Mouse (Mus musculus) lung, adult 2 months (tissue): Measurements from ENCODE around the gene Sept4. TPM values are rescaled to one million over a fixed set of nuclear protein-coding genes. Genes with fewer than 3 reads are reported as not detected.
A peak's percentile ranks its signal among the peaks of the same experiment; 100 is the strongest.

ENCODE experiments used
- DNase-seq: peaks from one replicate; pipeline ENCODE4 v3.0.0; 2022
- H3K4me1 ChIP-seq: fragments of 200-500 bp; 2 replicates; pipeline ENCODE4 v1.6.1; 2011; ENCODE audit warnings: low read length; ENCODE audit not compliant: control insufficient read depth, insufficient read depth
- H3K4me3 ChIP-seq: fragments of 200-500 bp; replicated peaks from 2 replicates; pipeline ENCODE3; 2011; ENCODE audit warnings: low read depth, mild to moderate bottlenecking, control low read depth, low read length; ENCODE audit errors: extremely low read depth
- CTCF ChIP-seq: fragments of 200-500 bp; IDR thresholded peaks from 2 replicates; pipeline ENCODE4 v1.5.1; 2011; ENCODE audit warnings: mild to moderate bottlenecking, low read length, control low read depth; ENCODE audit not compliant: insufficient read depth
- POLR2A ChIP-seq: fragments of 200-500 bp; IDR thresholded peaks from 2 replicates; pipeline ENCODE4 v1.6.1; 2011; ENCODE audit warnings: low read depth, mild to moderate bottlenecking, control low read depth, low read length, borderline replicate concordance; ENCODE audit errors: extremely low read depth
- WGBS: fragments of 180-500 bp; shearing (Covaris S2); methylation state at CpG from one replicate; pipeline ENCODE4 v1.1.7; 2018; 5-methylcytosine and 5-hydroxymethylcytosine counted together
- polyA plus RNA-seq: library from polyadenylated mRNA; depleted of rRNA; stranded (reverse); fragments of >200 nt; gene quantifications from 2 replicates; pipeline ENCODE4 v1.2.3, GENCODE M21; 2012

Sept4 gene
- polyA plus RNA-seq, 1 experiment = 238 TPM

DNA sequence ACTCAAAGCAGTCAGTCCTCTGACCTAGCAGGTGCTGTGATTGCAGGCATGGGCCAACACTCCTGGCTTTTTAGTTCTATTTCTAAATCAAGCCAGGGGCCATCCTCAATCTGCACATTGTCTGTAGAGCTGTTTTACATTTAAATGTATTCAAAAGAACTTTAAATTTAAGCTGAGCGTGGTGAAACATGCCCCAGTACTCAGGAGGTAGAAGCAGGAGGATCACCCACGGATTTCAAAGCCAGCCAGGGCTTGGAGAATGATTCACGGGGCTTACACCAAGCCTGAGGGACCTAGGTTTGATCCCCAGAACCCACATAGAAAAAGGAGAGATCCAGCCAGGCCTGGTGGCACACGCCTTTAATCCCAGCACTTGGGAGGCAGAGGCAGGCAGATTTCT lies 15.4 kb upstream of the Sept4 start:
- H3K4me3 ChIP-seq = no peak overlapping the region
- TF ChIP-seq POLR2A (no peak), CTCF (no peak)
- DNase-seq = no peak
- H3K4me1 ChIP-seq = peaks cover 2% of the 10 kb centered on the region; the same call in 1 of the 2 replicates
- WGBS = 82% methylated on average over 4 of the region's 4 CpGs

DNA sequence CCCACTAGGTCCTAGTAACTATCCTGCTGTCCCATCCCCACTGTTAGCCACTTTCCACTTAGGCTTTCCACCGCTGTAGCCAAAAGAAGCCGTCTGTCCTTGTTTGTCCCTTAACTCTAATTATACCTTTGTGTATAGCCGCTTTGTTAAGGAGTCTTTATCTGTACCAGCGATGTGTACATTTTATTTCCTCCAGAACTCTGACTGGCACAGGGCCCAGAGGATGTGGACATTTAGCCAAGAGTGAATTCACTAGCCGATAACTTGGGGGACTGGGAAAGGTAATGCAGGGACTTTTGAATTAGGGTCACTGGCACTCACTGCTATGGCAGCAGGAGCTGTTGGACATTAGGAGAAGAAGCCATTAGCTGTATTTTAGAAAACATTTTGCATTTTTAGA lies 14.3 kb upstream of the Sept4 start:
- Histone ChIP-seq H3K4me3 (no peak overlapping the region), H3K4me1 (peaks cover 2% of the 10 kb centered on the region; the same call in 1 of the 2 replicates)
- WGBS = 20% methylated on average over 5 of the region's 5 CpGs
- TF ChIP-seq POLR2A = no peak
- TF ChIP-seq CTCF = no peak
- peak; percentile 41 for DNase-seq

DNA sequence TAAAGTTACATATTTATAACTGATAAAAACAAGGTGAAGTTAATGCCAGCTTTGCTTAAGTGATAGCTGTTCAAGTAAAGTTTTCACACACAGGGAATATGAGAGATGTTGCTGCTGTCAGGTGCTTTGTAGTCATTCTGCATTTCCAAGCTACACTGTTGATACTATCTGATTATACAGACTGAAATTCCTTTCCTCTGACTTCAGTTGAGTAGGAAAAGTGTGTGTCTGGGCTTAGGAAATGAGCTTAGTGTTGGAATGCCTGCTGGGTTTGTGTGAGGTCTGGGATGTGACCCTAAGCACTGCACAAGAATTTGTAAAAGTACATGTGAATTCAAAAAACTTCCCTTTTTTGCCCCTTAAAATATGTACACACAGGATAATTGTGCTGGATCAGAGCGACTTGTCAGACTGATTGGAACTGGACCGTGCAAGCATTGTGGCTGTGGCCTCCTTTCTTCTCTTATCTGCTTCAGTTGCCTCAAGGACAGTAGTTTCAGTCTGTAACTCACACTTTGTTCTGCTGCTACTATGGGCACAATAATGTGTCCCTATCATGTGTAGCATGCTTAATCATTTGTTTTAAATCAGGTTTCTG lies 13.5 kb upstream of the Sept4 start:
- DNase-seq = no peak
- 19% methylated on average over 2 of the region's 2 CpGs for WGBS

DNA sequence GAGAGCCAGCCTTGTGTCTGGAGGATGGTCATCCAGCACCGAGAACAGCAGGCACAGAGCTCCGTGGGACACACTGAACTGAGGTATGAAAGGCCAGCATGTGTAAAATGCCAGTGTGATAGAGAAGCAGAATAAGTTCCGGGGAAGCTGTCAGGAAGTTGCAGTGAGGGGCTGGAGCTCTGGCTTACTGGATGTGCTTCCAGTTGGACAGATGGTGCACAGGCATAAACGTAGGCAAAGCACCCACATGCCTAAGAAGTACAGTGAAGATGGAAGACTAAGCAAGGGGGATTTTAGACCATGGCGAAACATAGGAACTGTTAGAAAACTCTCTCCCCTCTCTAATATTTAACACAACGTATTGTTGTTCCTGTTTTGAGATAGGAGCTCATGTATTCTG lies 7.5 kb upstream of the Sept4 start:
- WGBS = 56% methylated on average over 6 of the region's 6 CpGs
- TF ChIP-seq POLR2A = no peak
- TF ChIP-seq CTCF = no peak
- Histone ChIP-seq H3K4me3 (no peak overlapping the region), H3K4me1 (no peaks in the 10 kb centered on the region)
- DNase-seq = no peak

More for the DNA sequence above, 13.5 kb upstream of the Sept4 start:
- peaks cover 2% of the 10 kb centered on the region; the same call in 1 of the 2 replicates for H3K4me1 ChIP-seq
- TF ChIP-seq CTCF (no peak), POLR2A (no peak)
- H3K4me3 ChIP-seq = no peak overlapping the region

- TF ChIP-seq CTCF = no peak
- no peak for TF ChIP-seq POLR2A
- Histone ChIP-seq H3K4me3 (no peak within 1 kb of the TSS), H3K4me1 (peaks cover 6% of the 10 kb centered on the region; the same call in 1 of the 2 replicates)
- 49% methylated on average over 3 of the region's 3 CpGs for WGBS
- no peak for DNase-seq
These were observed 2.2 kb upstream of the Sept4 start, which contains the start of gene Gm11492 for GRCm38 (mm10) chr11:87566501-87566900. Gene Gm11492 (plus strand): TSS chr11:87566653.

- Histone ChIP-seq H3K4me1 (peaks cover 6% of the 10 kb centered on the region; the same call in 1 of the 2 replicates), H3K4me3 (no peak overlapping the region)
- 67% methylated on average over 5 of the region's 5 CpGs for WGBS
- TF ChIP-seq POLR2A (no peak), CTCF (no peak)
- DNase-seq = no peak
These were observed 2.0 kb downstream of the Sept4 start for GRCm38 (mm10) chr11:87570743-87571142.

GRCm38 (mm10) chr11:87571361-87571950 lies 2.8 kb downstream of the Sept4 start:
- TF ChIP-seq CTCF (no peak), POLR2A (no peak)
- 71% methylated on average over 1 of the region's 1 CpGs for WGBS
- H3K4me1 ChIP-seq = peaks cover 6% of the 10 kb centered on the region; the same call in 1 of the 2 replicates
- H3K4me3 ChIP-seq = no peak overlapping the region
- DNase-seq = no peak

GRCm38 (mm10) chr11:87573751-87574150 lies 5.0 kb downstream of the Sept4 start:
- no peak for DNase-seq
- no peak overlapping the region for H3K4me3 ChIP-seq
- 66% methylated on average over 7 of the region's 7 CpGs for WGBS
- no peak for TF ChIP-seq CTCF
- TF ChIP-seq POLR2A = no peak
- peaks cover 11% of the 10 kb centered on the region; the same call in 1 of the 2 replicates for H3K4me1 ChIP-seq

DNA sequence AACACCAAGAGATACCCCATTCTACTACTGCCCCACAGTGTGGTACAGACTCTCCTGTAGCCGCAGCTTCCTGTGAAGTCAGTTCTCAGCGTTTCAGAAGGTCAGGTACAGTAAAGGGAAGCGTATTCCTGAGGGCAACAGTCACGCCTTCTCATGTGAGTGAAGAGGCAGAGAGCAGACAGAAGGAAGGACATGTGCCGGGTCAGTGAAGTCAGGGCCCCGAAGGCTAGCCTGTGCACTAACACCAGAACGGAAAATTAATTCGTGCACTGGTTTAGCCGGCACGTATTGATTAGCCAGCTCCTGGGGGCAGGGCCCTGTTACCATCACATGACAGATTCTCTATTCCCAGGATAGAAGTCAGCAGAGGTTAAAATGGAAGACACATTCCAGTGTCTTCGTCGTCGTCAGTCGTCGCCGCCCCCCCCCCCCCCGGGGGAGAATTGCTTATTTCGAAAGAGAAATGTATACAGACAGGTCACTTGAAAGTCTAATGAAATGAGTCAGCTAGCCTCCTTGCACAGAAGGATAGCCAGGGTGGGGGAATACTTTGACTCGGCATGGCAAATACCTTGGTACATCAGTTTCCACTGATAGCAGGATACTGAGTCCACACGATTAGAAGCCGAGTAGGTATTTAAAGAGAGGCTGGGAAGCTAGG lies 5.9 kb downstream of the Sept4 start:
- TF ChIP-seq CTCF (no peak), POLR2A (no peak)
- 56% methylated on average over 21 of the region's 21 CpGs for WGBS

DNA sequence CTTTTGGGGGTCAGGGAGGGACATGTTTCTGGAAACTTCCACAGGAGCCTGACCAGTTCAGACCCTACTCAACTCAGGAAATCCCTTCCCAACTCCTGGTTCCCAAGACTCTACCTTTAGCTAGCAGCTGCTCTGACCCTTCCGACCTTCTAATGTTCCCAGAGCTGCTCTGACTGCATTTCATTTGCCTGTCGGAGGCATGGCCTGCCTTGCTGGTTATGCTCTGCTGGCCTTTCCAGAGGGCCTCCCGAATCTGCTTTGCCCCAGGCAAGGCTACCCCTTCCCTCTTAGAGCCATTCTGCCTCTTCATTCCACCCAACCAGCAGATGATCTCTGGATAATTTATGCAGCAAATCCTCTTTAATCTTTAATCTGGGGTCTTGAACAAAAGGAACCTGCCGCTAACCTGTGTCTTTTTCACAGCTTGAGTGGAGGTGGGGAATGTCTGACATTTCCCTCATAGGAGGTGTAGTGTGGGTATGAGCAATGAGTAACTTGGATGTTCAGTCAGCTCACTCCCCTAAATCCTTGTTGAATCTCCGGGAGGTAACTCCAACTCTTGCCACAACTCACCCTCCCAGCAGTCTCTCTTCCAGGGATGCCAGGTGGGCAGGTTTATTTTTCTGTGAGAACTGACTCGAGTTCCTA lies 9.0 kb downstream of the Sept4 start:
- DNase-seq = no peak
- Histone ChIP-seq H3K4me3 (peak overlapping the region; percentile 79), H3K4me1 (peaks cover 6% of the 10 kb centered on the region; the same call in 1 of the 2 replicates)
- no peak for TF ChIP-seq POLR2A
- TF ChIP-seq CTCF = no peak
- WGBS = 47% methylated on average over 6 of the region's 6 CpGs

More for the DNA sequence above, 5.9 kb downstream of the Sept4 start:
- H3K4me3 ChIP-seq = no peak overlapping the region
- H3K4me1 ChIP-seq = peaks cover 11% of the 10 kb centered on the region; the same call in 1 of the 2 replicates
- DNase-seq = no peak
